Mouse (Mus musculus): ENCODE results near the gene Olfr774. TPM values are rescaled to one million over a fixed set of nuclear protein-coding genes. Genes with fewer than 3 reads are reported as not detected.
"Not testable (repeated sequence)": the region's sequence is repeated elsewhere in the genome, so short reads cannot be mapped to it uniquely, and the experiment has no call there.

Olfr774 gene
- polyA plus RNA-seq (2015; fragmentation: Nextera tagmentation; extraction: Ambion mirVana): not detected in 2 replicates

- H3K9ac ChIP-seq: no peak within 1 kb of the TSS
- no peaks in the 10 kb centered on the region for H3K9me3 ChIP-seq (replicated peaks)
- ATAC-seq (replicated peaks; ENCODE audit: insufficient number of reproducible peaks, insufficient read depth, low FRiP score, low read depth): no peak
- H3K27me3 ChIP-seq: no peaks in the 10 kb centered on the region
- H3K27ac ChIP-seq: no peak within 1 kb of the TSS
- H3K4me2 ChIP-seq: no peak within 1 kb of the TSS
- 67% methylated on average over 2 of the region's 2 CpGs for WGBS
- no peaks in the 10 kb centered on the region for H3K36me3 ChIP-seq
- H3K4me1 ChIP-seq (replicated peaks): no peaks in the 10 kb centered on the region
- H3K4me3 ChIP-seq: no peak within 1 kb of the TSS
These were observed at the start of gene Olfr774 for GRCm38 (mm10) chr10:129235904-129236303. Olfr774 (plus strand) TSS chr10:129236204.

GRCm38 (mm10) chr10:129187319-129187718 is 48.7 kb upstream of the Olfr774 start, which contains the start of gene Olfr773:
Olfr773 (minus strand) TSS chr10:129187419.
- not testable (repeated sequence) for H3K9ac ChIP-seq; ATAC-seq (replicated peaks; ENCODE audit: insufficient number of reproducible peaks, insufficient read depth, low FRiP score, low read depth); H3K4me2 ChIP-seq; H3K27ac ChIP-seq; H3K27me3 ChIP-seq; H3K36me3 ChIP-seq; H3K9me3 ChIP-seq (replicated peaks); H3K4me1 ChIP-seq (replicated peaks); H3K4me3 ChIP-seq

- no peak for ATAC-seq (replicated peaks; ENCODE audit: insufficient number of reproducible peaks, insufficient read depth, low FRiP score, low read depth)
- H3K27me3 ChIP-seq: no peaks in the 10 kb centered on the region
- H3K4me3 ChIP-seq: no peak overlapping the region
- no peak overlapping the region for H3K4me2 ChIP-seq
- H3K36me3 ChIP-seq: no peaks in the 10 kb centered on the region
- H3K9ac ChIP-seq: no peak overlapping the region
- H3K9me3 ChIP-seq (replicated peaks): no peaks in the 10 kb centered on the region
- 59% methylated on average over 1 of the region's 1 CpGs for WGBS
- no peaks in the 10 kb centered on the region for H3K4me1 ChIP-seq (replicated peaks)
- no peak overlapping the region for H3K27ac ChIP-seq
These were observed 5.3 kb upstream of the Olfr774 start for GRCm38 (mm10) chr10:129230737-129231136.

GRCm38 (mm10) chr10:129248112-129248511 is 12.1 kb downstream of the Olfr774 start, which contains the start of gene Olfr775:
Olfr775 (plus strand) TSS chr10:129248412.
- WGBS: 70% methylated on average over 3 of the region's 3 CpGs
- no peak for ATAC-seq (replicated peaks; ENCODE audit: insufficient number of reproducible peaks, insufficient read depth, low FRiP score, low read depth)

GRCm38 (mm10) chr10:129258827-129259226 is 22.8 kb downstream of the Olfr774 start, which contains the start of gene Olfr776:
Olfr776 (plus strand) TSS chr10:129259127.
- no peaks in the 10 kb centered on the region for H3K4me1 ChIP-seq (replicated peaks)
- no peaks in the 10 kb centered on the region for H3K36me3 ChIP-seq
- H3K4me3 ChIP-seq: no peak within 1 kb of the TSS
- H3K4me2 ChIP-seq: no peak within 1 kb of the TSS
- no peak within 1 kb of the TSS for H3K9ac ChIP-seq
- H3K27ac ChIP-seq: no peak within 1 kb of the TSS
- ATAC-seq (replicated peaks; ENCODE audit: insufficient number of reproducible peaks, insufficient read depth, low FRiP score, low read depth): no peak
- H3K27me3 ChIP-seq: no peaks in the 10 kb centered on the region
- H3K9me3 ChIP-seq (replicated peaks): no peaks in the 10 kb centered on the region

More at GRCm38 (mm10) chr10:129248112-129248511, 12.1 kb downstream of the Olfr774 start, which contains the start of gene Olfr775:
- Histone ChIP-seq H3K9me3 (replicated peaks) (no peaks in the 10 kb centered on the region), H3K4me3 (no peak within 1 kb of the TSS), H3K9ac (no peak within 1 kb of the TSS), H3K36me3 (no peaks in the 10 kb centered on the region), H3K4me1 (replicated peaks) (no peaks in the 10 kb centered on the region), H3K4me2 (no peak within 1 kb of the TSS), H3K27ac (no peak within 1 kb of the TSS), H3K27me3 (no peaks in the 10 kb centered on the region)

- 79% methylated on average over 2 of the region's 2 CpGs for WGBS
- Histone ChIP-seq H3K27ac (no peak within 1 kb of the TSS), H3K4me2 (no peak within 1 kb of the TSS), H3K9ac (no peak within 1 kb of the TSS), H3K4me3 (no peak within 1 kb of the TSS), H3K9me3 (replicated peaks) (no peaks in the 10 kb centered on the region), H3K27me3 (no peaks in the 10 kb centered on the region), H3K36me3 (no peaks in the 10 kb centered on the region), H3K4me1 (replicated peaks) (no peaks in the 10 kb centered on the region)
- no peak for ATAC-seq (replicated peaks; ENCODE audit: insufficient number of reproducible peaks, insufficient read depth, low FRiP score, low read depth)
These were observed 35.1 kb downstream of the Olfr774 start, which contains the start of gene Olfr777 for GRCm38 (mm10) chr10:129271081-129271535. Olfr777 (minus strand) TSS chr10:129271485.

Other genes with a start within 250 kb of the Olfr774 start
- not detected in 2 replicates for gene Olfr9, start 246.8 kb upstream of the Olfr774 start, polyA plus RNA-seq (2015; fragmentation: Nextera tagmentation; extraction: Ambion mirVana)
- not detected in 2 replicates for gene Olfr763, start 225.4 kb upstream of the Olfr774 start, polyA plus RNA-seq (2015; fragmentation: Nextera tagmentation; extraction: Ambion mirVana)
- not detected in 2 replicates for gene Olfr764-ps1, start 196.3 kb upstream of the Olfr774 start, polyA plus RNA-seq (2015; fragmentation: Nextera tagmentation; extraction: Ambion mirVana)
- not detected in 2 replicates for gene Olfr765, start 186.2 kb upstream of the Olfr774 start, polyA plus RNA-seq (2015; fragmentation: Nextera tagmentation; extraction: Ambion mirVana)
- gene Olfr766-ps1, start 167.2 kb upstream of the Olfr774 start, polyA plus RNA-seq (2015; fragmentation: Nextera tagmentation; extraction: Ambion mirVana): not detected in 2 replicates
- not detected in 2 replicates for gene Olfr767, start 153.3 kb upstream of the Olfr774 start, polyA plus RNA-seq (2015; fragmentation: Nextera tagmentation; extraction: Ambion mirVana)
- not detected in 2 replicates for gene Olfr768, start 136.8 kb upstream of the Olfr774 start, polyA plus RNA-seq (2015; fragmentation: Nextera tagmentation; extraction: Ambion mirVana)
- not detected in 2 replicates for gene Olfr769, start 118.3 kb upstream of the Olfr774 start, polyA plus RNA-seq (2015; fragmentation: Nextera tagmentation; extraction: Ambion mirVana)
- gene Olfr770, start 97.2 kb upstream of the Olfr774 start, polyA plus RNA-seq (2015; fragmentation: Nextera tagmentation; extraction: Ambion mirVana): not detected in 2 replicates
- not detected in 2 replicates for gene Olfr771, start 71.5 kb upstream of the Olfr774 start, polyA plus RNA-seq (2015; fragmentation: Nextera tagmentation; extraction: Ambion mirVana)
- not detected in 2 replicates for gene Olfr772, start 58.3 kb upstream of the Olfr774 start, polyA plus RNA-seq (2015; fragmentation: Nextera tagmentation; extraction: Ambion mirVana)
- not detected in 2 replicates for gene Olfr773, start 48.8 kb upstream of the Olfr774 start, polyA plus RNA-seq (2015; fragmentation: Nextera tagmentation; extraction: Ambion mirVana)
- not detected in 2 replicates for gene Olfr775, start 12.2 kb downstream of the Olfr774 start, polyA plus RNA-seq (2015; fragmentation: Nextera tagmentation; extraction: Ambion mirVana)
- gene Olfr776, start 22.9 kb downstream of the Olfr774 start, polyA plus RNA-seq (2015; fragmentation: Nextera tagmentation; extraction: Ambion mirVana): not detected in 2 replicates
- not detected in 2 replicates for gene Olfr777, start 35.3 kb downstream of the Olfr774 start, polyA plus RNA-seq (2015; fragmentation: Nextera tagmentation; extraction: Ambion mirVana)
- gene Olfr780, start 81.9 kb downstream of the Olfr774 start, polyA plus RNA-seq (2015; fragmentation: Nextera tagmentation; extraction: Ambion mirVana): not detected in 2 replicates
- not detected in 2 replicates for gene Olfr781, start 92.7 kb downstream of the Olfr774 start, polyA plus RNA-seq (2015; fragmentation: Nextera tagmentation; extraction: Ambion mirVana)
- not detected in 2 replicates for gene Olfr782, start 112.6 kb downstream of the Olfr774 start, polyA plus RNA-seq (2015; fragmentation: Nextera tagmentation; extraction: Ambion mirVana)
- gene Olfr784, start 147.9 kb downstream of the Olfr774 start, polyA plus RNA-seq (2015; fragmentation: Nextera tagmentation; extraction: Ambion mirVana): 0.04 and 0.09 TPM in 2 replicates
- gene Olfr785, start 169.2 kb downstream of the Olfr774 start, polyA plus RNA-seq (2015; fragmentation: Nextera tagmentation; extraction: Ambion mirVana): not detected in 2 replicates
- gene Olfr786, start 191.1 kb downstream of the Olfr774 start, polyA plus RNA-seq (2015; fragmentation: Nextera tagmentation; extraction: Ambion mirVana): not detected in 2 replicates
- gene Olfr787, start 225.7 kb downstream of the Olfr774 start, polyA plus RNA-seq (2015; fragmentation: Nextera tagmentation; extraction: Ambion mirVana): not detected in 2 replicates
- not detected in 2 replicates for gene Olfr788, start 234.8 kb downstream of the Olfr774 start, polyA plus RNA-seq (2015; fragmentation: Nextera tagmentation; extraction: Ambion mirVana)
- not detected in 2 replicates for gene Olfr789, start 248.5 kb downstream of the Olfr774 start, polyA plus RNA-seq (2015; fragmentation: Nextera tagmentation; extraction: Ambion mirVana)